Mouse (Mus musculus): ENCODE results near the gene Nelfb.

DNA sequence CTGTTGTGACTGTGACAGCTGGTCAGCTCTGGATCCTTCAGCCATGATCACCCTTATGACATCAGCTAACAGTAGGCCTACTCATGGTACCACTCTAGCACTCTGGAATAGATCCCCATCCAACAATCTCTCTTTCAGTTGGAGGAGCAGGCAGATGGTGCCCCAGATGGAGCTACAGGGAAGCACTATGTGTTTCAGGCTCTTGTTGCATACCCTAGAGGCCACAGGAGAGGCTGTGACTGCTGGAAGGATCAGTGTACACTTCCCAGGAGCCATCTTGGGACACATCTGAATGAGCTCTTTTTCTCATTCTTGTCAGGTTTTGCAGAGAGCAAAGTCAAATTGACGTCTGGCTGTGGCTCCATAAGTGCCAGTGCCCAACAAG is 39.5 kb downstream of the Nelfb start:
- TF ChIP-seq GATA1 (IDR thresholded peaks at IDR 0.05; ENCODE audit: borderline replicate concordance, low read length) (no peak), FLI1 (IDR thresholded peaks at IDR 0.05; ENCODE audit: low read length) (no peak)
